Mouse (Mus musculus): Measurements from ENCODE around the gene Spata2. TPM values are rescaled to one million over a fixed set of nuclear protein-coding genes. Genes with fewer than 3 reads are reported as not detected.

The Spata2 gene
- 3.4 TPM for polyA plus RNA-seq (2014; fragmentation: Illumina TruSeq; extraction: RNeasy Lipid Tissue Mini Kit (QIAGEN cat#74804); ENCODE audit: low read depth, low replicate concordance)

DNA sequence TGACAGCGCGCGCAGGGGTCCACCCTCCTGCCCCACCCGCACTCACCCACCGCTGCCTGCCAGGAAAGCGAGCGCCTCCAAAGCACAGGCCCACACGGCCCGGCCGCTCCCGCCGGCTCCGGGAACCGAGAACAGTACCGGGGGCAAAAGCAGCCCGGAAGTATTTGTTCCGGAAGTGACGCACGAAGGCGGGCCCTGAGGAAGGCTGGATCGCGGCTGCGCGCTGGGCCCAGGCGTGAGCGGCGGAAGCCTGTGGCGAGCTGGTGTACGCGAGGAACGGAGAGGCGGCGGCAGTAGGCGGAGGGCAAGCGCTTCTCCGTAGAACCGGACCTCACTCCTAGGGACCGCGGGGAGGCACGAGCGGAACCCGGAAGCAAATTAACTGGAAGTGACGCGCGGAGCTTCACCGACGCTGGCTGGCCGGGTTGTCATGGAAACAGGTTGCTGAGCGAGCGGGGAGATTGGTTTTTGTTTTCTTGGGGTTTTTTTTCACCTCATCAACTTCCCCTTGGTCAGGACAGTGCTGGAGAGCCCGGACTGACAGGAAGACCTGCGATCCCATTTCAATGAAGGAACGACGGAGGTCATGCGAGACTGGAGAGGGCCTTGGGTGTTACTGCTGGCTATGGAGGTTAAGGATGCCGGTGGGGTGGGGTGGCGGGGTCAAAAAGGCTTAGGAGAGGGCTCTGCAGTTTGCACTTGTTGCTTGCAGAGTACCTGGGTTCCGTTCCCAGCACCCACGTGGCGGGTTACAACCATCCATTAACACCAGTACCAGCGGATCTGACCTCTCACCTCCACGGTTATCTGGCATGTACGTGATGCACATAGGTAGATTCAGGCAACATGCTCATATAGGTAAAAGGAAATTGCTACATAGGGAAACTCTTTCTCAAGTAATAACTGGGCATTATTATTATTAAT lies at the start of gene Spata2:
Spata2 (minus strand) TSS at position 175 of the 924 bp plus-strand sequence.

DNA sequence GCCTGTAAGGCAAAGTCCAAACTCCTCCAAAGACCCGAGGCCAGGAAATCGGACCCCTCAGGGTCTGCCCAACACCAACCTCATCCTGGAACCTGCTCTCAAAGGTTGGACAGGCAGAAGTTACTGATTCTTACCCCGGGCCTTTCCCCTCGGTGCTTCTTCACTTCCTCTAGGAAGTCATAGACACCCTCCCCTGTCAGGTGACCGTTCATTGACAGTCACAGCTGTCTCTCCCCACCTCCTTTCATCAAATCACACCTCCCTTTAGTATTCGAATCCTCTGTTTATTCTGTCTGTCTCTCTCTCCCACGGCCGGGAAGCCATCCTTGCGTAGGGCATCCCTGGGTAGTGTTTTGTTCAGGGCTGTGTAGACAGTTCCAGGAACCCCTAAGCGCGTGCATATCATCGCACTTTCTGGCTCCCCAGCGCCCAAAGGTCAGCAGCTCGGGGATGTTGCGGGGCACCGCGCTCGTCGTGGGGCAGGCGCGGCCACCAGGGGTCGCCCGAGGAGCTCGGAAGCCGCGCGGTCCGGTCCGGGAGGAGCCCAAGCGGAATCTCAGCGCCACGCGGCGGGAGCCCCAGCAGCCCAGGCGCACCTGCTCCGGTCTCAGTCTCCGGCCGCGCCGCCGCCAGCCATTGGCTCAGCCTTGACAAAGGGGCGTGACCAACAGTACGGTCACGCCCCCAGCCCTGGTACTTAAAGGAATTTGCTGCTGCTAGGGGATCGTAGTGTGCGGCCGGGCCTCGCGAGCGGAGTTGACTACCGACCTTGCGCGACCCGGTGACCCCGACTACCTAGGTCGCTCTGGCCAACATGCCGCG lies 45.0 kb upstream of the Spata2 start, which contains the start of gene Snai1:
Snai1 (plus strand) TSS at position 720 of the 822 bp plus-strand sequence.

DNA sequence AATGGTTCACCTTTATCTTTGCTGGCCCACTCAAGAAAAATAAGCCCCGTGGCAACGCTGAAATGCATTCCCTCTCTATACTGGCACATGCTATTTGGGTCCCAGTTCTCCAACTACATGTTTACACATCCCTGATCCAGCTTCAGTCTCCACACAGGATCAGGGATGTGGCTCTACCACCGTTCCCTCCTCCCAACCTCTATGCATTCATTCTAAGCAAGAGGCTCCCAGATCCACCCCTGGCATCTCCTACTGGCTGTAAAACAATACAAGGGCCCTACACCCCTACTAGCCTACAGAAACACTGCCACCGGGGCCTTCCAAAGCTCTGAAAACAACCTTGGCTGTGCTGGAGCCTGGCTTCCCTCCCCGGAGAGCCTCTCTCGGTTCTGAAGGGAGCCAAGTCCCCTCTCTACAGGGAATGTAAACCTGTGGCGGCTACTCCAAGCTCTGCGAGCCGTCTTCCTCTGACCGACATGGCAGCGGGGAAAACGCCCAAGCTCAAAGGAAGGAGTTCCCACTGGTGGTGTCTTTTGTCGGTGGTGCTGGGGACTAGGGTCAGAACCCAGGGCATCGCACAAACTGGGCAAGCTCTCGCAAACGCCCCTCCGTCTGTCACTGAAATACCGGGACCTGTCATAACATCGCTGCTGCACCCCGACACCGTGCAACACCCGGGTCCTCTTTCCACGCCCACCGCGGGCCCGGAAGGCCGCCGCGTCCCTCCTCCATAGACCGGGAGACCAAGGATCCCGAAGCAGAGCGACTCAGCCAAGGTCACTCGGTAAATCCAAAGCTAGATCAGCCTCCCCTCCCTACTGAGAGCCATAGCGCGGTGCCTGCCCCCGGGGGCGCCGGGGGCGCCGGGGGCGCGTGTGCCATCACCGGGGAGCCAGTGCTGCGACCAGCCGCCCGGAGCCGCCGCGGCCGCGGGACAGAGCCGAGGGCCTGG lies 654 bp downstream of the Spata2 start, which contains the start of gene Rnf114:
Rnf114 (plus strand) TSS at position 889 of the 952 bp plus-strand sequence.

Other genes starting within 250 kb of the Spata2 start
- gene B4galt5, start 143.7 kb downstream of the Spata2 start, polyA plus RNA-seq (2014; fragmentation: Illumina TruSeq; extraction: RNeasy Lipid Tissue Mini Kit (QIAGEN cat#74804); ENCODE audit: low read depth, low replicate concordance): 7.5 TPM
- gene Slc9a8, start 71.2 kb downstream of the Spata2 start, polyA plus RNA-seq (2014; fragmentation: Illumina TruSeq; extraction: RNeasy Lipid Tissue Mini Kit (QIAGEN cat#74804); ENCODE audit: low read depth, low replicate concordance): 92.9 TPM
- 18.6 TPM for gene Rnf114, start 242 bp downstream of the Spata2 start, polyA plus RNA-seq (2014; fragmentation: Illumina TruSeq; extraction: RNeasy Lipid Tissue Mini Kit (QIAGEN cat#74804); ENCODE audit: low read depth, low replicate concordance)
- gene Snai1, start 45.3 kb upstream of the Spata2 start, polyA plus RNA-seq (2014; fragmentation: Illumina TruSeq; extraction: RNeasy Lipid Tissue Mini Kit (QIAGEN cat#74804); ENCODE audit: low read depth, low replicate concordance): not detected
- 68.7 TPM for gene Ube2v1, start 139.2 kb upstream of the Spata2 start, polyA plus RNA-seq (2014; fragmentation: Illumina TruSeq; extraction: RNeasy Lipid Tissue Mini Kit (QIAGEN cat#74804); ENCODE audit: low read depth, low replicate concordance)
- not detected for gene Gm20431, start 168.6 kb upstream of the Spata2 start, polyA plus RNA-seq (2014; fragmentation: Illumina TruSeq; extraction: RNeasy Lipid Tissue Mini Kit (QIAGEN cat#74804); ENCODE audit: low read depth, low replicate concordance)
- 5.0 TPM for gene Cebpb, start 196.0 kb upstream of the Spata2 start, polyA plus RNA-seq (2014; fragmentation: Illumina TruSeq; extraction: RNeasy Lipid Tissue Mini Kit (QIAGEN cat#74804); ENCODE audit: low read depth, low replicate concordance)
- gene Tmem189, start 196.9 kb upstream of the Spata2 start, polyA plus RNA-seq (2014; fragmentation: Illumina TruSeq; extraction: RNeasy Lipid Tissue Mini Kit (QIAGEN cat#74804); ENCODE audit: low read depth, low replicate concordance): 39.7 TPM